Mouse (Mus musculus) midbrain, postnatal 0 days (tissue): ENCODE data around the gene Tdrd3. TPM values are rescaled to one million over a fixed set of nuclear protein-coding genes. Genes with fewer than 3 reads are reported as not detected.

ENCODE experiments used
- ATAC-seq: fragments of 200-750 bp; cut with Nextera tagmentation; 2 replicates; pipeline ENCODE4 v1.8.0; 2017; ENCODE audit warnings: moderate number of reproducible peaks, mild to moderate bottlenecking, moderate TSS enrichment, moderate library complexity; ENCODE audit not compliant: low FRiP score
- DNase-seq: peaks from one replicate; pipeline ENCODE4 v3.0.0-alpha.2; 2015; ENCODE audit warnings: low spot score
- H3K27ac ChIP-seq: fragments of 300-500 bp; sonication (generic); 2 replicates; pipeline ENCODE4 v1.5.1; 2014; ENCODE audit warnings: low read depth, mild to moderate bottlenecking, low read length, mixed read lengths
- H3K27me3 ChIP-seq: fragments of 300-500 bp; sonication (generic); 2 replicates; pipeline ENCODE4 v1.6.1; 2014; ENCODE audit warnings: low read length, control low read depth, mixed read lengths; ENCODE audit not compliant: insufficient read depth
- H3K36me3 ChIP-seq: fragments of 300-500 bp; sonication (generic); 2 replicates; pipeline ENCODE4 v1.6.1; 2014; ENCODE audit warnings: low read length, control low read depth, mixed read lengths; ENCODE audit not compliant: insufficient read depth
- H3K4me1 ChIP-seq: fragments of 300-500 bp; sonication (generic); 2 replicates; pipeline ENCODE4 v1.6.1; 2014; ENCODE audit warnings: mild to moderate bottlenecking, control low read depth, antibody characterized with exemption, low read length, mixed read lengths; ENCODE audit not compliant: insufficient read depth
- H3K4me2 ChIP-seq: fragments of 300-500 bp; sonication (generic); 2 replicates; pipeline ENCODE4 v1.6.1; 2014; ENCODE audit warnings: low read depth, mild to moderate bottlenecking, low read length, mixed read lengths; ENCODE audit not compliant: poor library complexity, severe bottlenecking
- H3K4me3 ChIP-seq: fragments of 300-500 bp; sonication (generic); 2 replicates; pipeline ENCODE4 v1.5.1; 2014; ENCODE audit warnings: low read depth, mild to moderate bottlenecking, low read length, moderate library complexity
- H3K9ac ChIP-seq: fragments of 300-500 bp; sonication (generic); replicated peaks from 2 replicates; pipeline ENCODE4 v1.6.1; 2014; ENCODE audit warnings: mild to moderate bottlenecking, low read length, moderate library complexity, mixed read lengths; ENCODE audit not compliant: poor library complexity, severe bottlenecking
- H3K9me3 ChIP-seq: fragments of 300-500 bp; sonication (generic); 2 replicates; pipeline ENCODE4 v1.6.1; 2016; ENCODE audit warnings: low read length, control low read depth
- CTCF ChIP-seq: IDR thresholded peaks from 2 replicates; pipeline ENCODE4 v1.5.1; 2016; ENCODE audit warnings: antibody characterized with exemption, mild to moderate bottlenecking
- WGBS: fragments of 180-500 bp; shearing (Covaris S2); extraction: QIAGEN DNeasy Blood & Tissue Kit; methylation state at CpG from one replicate; pipeline ENCODE4 v1.1.7; 2014; 5-methylcytosine and 5-hydroxymethylcytosine counted together
- polyA plus RNA-seq: library from polyadenylated mRNA; unstranded; fragments of >200 nt; fragmentation: Nextera tagmentation; extraction: Ambion mirVana; gene quantifications from 2 replicates; pipeline ENCODE4 v1.2.1, GENCODE M21; 2015
- total RNA-seq: library from RNA; depleted of rRNA; stranded (reverse); fragments of >200 nt; gene quantifications from 2 replicates; pipeline ENCODE4 v1.2.3, GENCODE M21; 2014; rRNA removed

Gene Tdrd3
- total RNA-seq (25.7 and 29.3 TPM in 2 replicates), polyA plus RNA-seq (29.2 and 31.1 TPM in 2 replicates)

- Histone ChIP-seq H3K4me2 (peak within 1 kb of the TSS; percentile 87), H3K9ac (peak within 1 kb of the TSS; percentile 90), H3K27ac (peak within 1 kb of the TSS; percentile 96), H3K36me3 (no peaks in the 10 kb centered on the region), H3K27me3 (no peaks in the 10 kb centered on the region), H3K4me1 (0 out of 2 replicates have a peak, but pooled peaks cover 6% of the 10 kb centered on the region), H3K4me3 (peak within 1 kb of the TSS; percentile 83), H3K9me3 (no peaks in the 10 kb centered on the region)
- peak; percentile 95 for ATAC-seq
- WGBS: under 1% methylated on average over 85 of the region's 85 CpGs
- TF ChIP-seq CTCF: no peak
- peak; percentile 96 for DNase-seq
Measured at GRCm38 (mm10) chr14:87415808-87416721, at the start of gene Tdrd3. Gene Tdrd3, plus strand, starts transcription at chr14:87416639.

- H3K4me2 ChIP-seq: no peak overlapping the region
- ATAC-seq: no peak
- H3K9me3 ChIP-seq: no peaks in the 10 kb centered on the region
- H3K36me3 ChIP-seq: no peaks in the 10 kb centered on the region
- H3K27me3 ChIP-seq: no peaks in the 10 kb centered on the region
- no peak overlapping the region for H3K4me3 ChIP-seq
- TF ChIP-seq CTCF: no peak
- DNase-seq: no peak
- H3K27ac ChIP-seq: no peak overlapping the region
- H3K9ac ChIP-seq: no peak overlapping the region
- no peaks in the 10 kb centered on the region for H3K4me1 ChIP-seq
- WGBS: 66% methylated on average over 3 of the region's 3 CpGs
Measured at GRCm38 (mm10) chr14:87367169-87367568, 49.3 kb upstream of the Tdrd3 start.

DNA sequence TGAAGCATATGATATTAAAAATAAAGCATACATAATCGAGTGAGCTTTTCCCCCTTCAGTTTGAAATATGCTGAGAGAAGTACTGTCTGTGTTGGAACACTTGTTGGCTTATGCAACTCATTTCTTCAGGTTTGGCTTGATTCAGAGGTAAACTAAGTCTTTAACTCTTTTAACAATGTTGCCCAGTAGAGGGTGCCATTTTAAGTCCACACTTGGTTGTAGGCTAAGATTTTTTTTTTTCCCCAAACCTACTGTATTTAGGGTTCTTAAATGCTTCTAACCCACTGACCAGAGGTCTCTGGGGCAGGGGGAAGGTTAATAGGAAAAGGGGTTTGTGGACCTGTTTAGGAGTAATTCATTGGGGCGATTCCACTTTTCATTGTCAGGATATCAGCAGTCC is 33.4 kb upstream of the Tdrd3 start:
- H3K4me2 ChIP-seq: no peak overlapping the region
- no peaks in the 10 kb centered on the region for H3K4me1 ChIP-seq
- no peak for ATAC-seq
- H3K27me3 ChIP-seq: no peaks in the 10 kb centered on the region
- no peak overlapping the region for H3K4me3 ChIP-seq
- no peak overlapping the region for H3K9ac ChIP-seq
- H3K27ac ChIP-seq: no peak overlapping the region
- H3K9me3 ChIP-seq: no peaks in the 10 kb centered on the region
- TF ChIP-seq CTCF: no peak
- WGBS: 67% methylated on average over 2 of the region's 2 CpGs
- DNase-seq: no peak
- no peaks in the 10 kb centered on the region for H3K36me3 ChIP-seq

DNA sequence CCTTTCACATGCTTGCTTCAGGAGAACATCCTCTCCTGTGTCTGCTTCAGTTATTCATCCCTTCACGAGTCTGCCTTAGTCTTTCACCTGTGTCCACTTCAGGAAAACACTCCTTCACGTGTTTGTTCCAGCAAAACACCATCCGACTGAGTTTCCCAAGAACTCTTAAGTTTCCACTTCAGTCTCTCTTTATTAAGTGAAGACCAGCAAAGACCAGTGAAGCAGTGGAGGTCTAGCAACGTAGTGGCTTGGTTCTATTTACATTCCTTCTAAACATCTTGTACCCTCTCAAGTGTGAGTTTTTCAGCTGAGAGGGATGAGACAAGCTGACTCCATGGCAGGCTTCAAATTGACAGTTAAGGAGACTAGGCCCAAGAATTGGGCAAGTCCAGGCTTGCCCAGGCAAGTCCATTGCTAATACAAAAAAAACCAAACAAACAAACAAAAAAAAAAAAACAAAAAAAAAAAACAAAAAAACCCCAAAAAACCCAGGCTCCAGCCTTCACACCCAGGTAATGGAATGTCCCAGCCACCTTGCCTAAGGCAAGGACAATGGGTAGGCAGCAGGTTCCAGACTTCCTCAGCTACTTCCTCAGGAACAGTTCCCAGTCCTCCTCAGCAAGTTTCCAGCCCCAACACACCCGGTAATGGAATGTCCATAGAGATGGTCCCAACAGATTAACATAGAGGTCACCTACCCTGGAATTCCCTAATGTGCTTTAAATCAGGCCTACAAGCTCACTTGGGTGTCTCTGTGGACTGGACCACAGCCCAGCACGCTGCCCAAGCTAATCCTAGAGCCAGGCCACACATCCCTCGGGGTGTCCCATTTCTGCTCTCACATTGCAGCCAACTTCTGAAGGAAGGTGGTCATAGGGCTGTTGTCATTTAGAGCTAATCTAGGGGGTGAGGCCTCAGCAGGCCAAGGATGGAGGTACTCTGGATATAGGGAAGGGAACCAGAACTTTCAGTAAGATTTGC is 31.9 kb upstream of the Tdrd3 start:
- Histone ChIP-seq H3K36me3 (no peaks in the 10 kb centered on the region), H3K4me3 (no peak overlapping the region), H3K27me3 (no peaks in the 10 kb centered on the region), H3K9ac (no peak overlapping the region), H3K27ac (no peak overlapping the region), H3K4me1 (no peaks in the 10 kb centered on the region), H3K4me2 (no peak overlapping the region), H3K9me3 (no peaks in the 10 kb centered on the region)
- TF ChIP-seq CTCF: no peak
- DNase-seq (no peak), ATAC-seq (no peak)
- WGBS: 82% methylated on average over 7 of the region's 7 CpGs

GRCm38 (mm10) chr14:87393096-87393495 is 23.3 kb upstream of the Tdrd3 start:
- TF ChIP-seq CTCF: no peak
- Histone ChIP-seq H3K4me3 (no peak overlapping the region), H3K4me1 (no peaks in the 10 kb centered on the region), H3K9me3 (no peaks in the 10 kb centered on the region), H3K36me3 (no peaks in the 10 kb centered on the region), H3K27ac (no peak overlapping the region), H3K9ac (no peak overlapping the region), H3K27me3 (no peaks in the 10 kb centered on the region), H3K4me2 (no peak overlapping the region)
- ATAC-seq (no peak), DNase-seq (no peak)
- 74% methylated on average over 3 of the region's 3 CpGs for WGBS
